Mouse (Mus musculus) erythroblast, embryonic 14.5 days (primary cell): ENCODE data around the gene Slc40a1.

ENCODE experiments used
- GATA1 ChIP-seq: IDR thresholded peaks from 2 replicates; pipeline ENCODE4 v1.6.1; 2012; ENCODE audit warnings: low read length, inconsistent platforms, mixed read lengths
- TAL1 ChIP-seq: IDR thresholded peaks from 3 replicates; pipeline ENCODE4 v1.6.1; 2012; ENCODE audit warnings: low read length, inconsistent platforms, mixed read lengths

DNA sequence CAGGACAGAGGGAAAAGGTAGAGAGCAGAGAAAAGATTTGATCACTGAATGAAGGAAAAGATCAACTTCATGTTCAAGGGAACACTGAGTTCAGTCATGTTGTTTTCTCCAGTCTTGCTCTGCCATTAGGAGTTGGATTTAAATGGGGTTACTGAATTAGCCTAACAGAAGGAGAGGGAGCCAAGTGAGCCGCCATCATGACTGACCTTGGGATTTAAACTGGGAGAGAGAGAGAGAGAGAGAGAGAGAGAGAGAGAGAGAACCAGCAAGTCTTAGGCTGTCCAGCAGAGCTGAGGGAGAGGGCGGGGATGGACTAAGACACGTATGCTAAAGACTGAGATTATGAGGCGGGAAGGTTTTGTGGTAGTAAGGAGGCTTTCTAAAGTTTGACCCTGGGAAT is 12.1 kb downstream of the Slc40a1 start:
- TF ChIP-seq TAL1 (no peak), GATA1 (no peak)
